Mouse (Mus musculus) granulocyte monocyte progenitor cell, adult 5-6 weeks (primary cell): ENCODE results near the gene Sult3a2. TPM values are rescaled to one million over a fixed set of nuclear protein-coding genes. Genes with fewer than 3 reads are reported as not detected.
"Not testable (repeated sequence)": the region's sequence is repeated elsewhere in the genome, so short reads cannot be mapped to it uniquely, and the experiment has no call there.

Source experiments
- ATAC-seq: replicated peaks from 2 replicates; pipeline ENCODE4 v1.8.0; 2016; ENCODE audit warnings: mild to moderate bottlenecking, moderate TSS enrichment, inconsistent platforms; ENCODE audit not compliant: poor library complexity, severe bottlenecking
- total RNA-seq, 2 experiments: library from RNA; stranded (forward) in 1 of 2; stranded (reverse) in 1 of 2; fragments of 200-712, 200-1000 nt in 1 of 2; fragments of >200 nt in 1 of 2; fragmentation: Nextera tagmentation in 1 of 2; gene quantifications; 2 replicates each; pipeline ENCODE4 v1.2.3; 2014 to 2017

Gene Sult3a2
- total RNA-seq (2014; fragmentation: Nextera tagmentation) = not detected in 2 replicates
- not detected in 2 replicates for total RNA-seq (2017)

DNA sequence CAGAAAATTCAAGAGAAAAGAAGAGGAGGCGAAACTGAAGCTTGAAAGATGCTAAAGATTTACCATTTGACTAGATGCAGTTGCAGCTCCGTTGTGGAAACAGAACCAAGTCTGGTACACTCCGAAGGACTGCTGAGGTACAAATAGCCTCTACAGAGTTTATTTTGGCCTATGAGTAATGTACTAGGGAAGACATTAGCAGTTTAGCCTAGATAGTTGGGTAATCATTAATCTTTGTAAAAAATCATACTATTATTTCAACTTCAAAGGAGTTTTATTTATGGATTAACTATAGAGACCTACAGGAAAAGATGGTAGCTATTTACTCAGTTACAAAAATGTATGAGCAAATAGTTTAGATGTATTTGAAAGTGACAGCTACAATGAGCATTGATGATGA, at the start of gene Sult3a2:
Sult3a2 (minus strand) TSS at position 101 of the 400 bp plus-strand sequence.
- no peak for ATAC-seq

DNA sequence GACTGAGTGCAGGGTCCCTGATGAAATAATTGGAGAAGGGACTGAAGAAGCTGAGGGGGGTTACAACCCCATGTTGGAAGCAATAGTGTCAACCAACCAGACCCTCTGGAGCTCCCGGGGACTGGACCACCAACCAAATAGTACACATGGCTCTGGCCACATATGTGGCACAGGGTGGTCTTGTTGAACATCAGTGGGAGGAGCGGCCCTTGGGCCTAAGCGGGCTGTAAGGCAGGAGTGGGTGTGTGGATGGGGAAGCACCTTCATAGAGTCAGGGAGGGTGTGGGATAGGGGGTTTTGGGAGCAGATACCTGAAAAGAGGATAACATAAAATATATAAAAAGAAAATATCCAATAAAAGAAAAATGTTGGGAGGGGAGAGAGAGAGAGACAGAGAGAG, 34.4 kb upstream of the Sult3a2 start:
- ATAC-seq = no peak

GRCm38 (mm10) chr10:33816923-33817322, 30.4 kb upstream of the Sult3a2 start:
- ATAC-seq = no peak

DNA sequence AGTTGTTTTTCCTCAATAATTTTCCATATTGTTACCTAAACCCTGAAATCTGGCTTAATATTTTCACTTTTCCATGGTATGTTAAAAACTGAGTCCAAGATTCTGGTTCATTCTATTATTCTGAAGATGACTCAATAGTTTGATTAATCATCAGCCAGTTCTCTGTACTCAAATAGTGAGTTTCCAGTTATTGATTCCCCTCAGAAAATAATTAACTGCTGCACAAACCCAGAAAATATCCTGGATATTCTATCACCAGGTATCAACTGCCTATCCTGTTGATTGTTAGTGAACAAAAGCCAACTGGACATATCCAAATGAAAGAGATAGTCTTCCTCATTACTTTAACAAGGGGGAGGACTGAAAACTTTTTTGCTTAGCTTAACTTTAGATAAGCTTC, 27.8 kb upstream of the Sult3a2 start:
- ATAC-seq = no peak

DNA sequence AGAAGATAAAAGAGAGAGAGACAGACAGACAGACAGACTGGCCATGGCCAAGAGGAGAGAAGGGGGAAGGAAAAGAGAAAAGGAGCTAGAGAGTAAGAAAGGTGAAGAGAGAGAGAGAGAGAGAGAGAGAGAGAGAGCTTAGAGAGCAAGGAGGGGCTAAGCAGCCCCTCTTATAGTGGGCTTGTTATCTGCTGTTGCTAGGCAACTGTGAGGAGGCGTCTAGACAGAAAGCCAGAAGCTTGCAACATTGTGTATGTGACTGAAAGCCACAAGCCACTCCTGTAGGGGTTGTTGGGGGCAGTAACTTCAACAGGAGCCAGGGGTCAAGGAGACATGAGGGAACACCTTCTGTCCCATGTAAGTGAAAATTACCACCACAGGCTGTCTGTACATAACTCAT, 25.3 kb upstream of the Sult3a2 start:
- no peak for ATAC-seq

DNA sequence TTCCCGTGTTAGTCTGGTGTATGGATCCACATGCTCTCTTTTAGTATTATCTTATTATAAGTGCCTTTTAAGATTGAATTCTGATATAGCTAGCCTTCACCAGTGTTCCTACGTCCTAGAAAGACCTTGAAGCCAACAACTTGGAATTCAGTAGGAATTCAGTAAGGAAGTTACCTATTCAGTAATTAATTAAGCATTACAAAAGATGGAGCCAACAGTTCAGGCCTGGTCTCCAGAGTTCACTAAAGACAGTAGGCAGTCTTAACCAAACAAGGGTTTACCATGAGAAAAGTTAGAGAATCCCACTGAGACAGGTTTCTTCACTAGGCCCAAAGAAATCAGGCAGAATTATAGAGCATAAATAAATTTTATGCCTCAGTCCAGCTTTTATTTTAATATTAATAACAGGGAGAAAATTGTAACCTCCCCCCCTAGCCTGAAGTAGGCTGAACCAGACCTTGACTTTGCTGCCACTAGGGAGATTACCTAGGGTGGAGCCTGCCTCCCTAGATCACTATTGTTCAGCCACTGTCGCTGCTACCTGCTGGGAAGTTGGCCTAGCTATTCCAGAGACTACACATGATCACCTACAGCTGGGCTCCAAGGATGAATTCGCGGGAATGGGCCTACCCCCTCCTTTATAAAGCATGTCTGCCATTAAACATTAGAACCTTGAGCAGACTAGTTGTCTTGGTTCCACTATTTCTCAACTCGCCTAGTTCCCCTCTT, 10.9 kb upstream of the Sult3a2 start:
- not testable (repeated sequence) for ATAC-seq

DNA sequence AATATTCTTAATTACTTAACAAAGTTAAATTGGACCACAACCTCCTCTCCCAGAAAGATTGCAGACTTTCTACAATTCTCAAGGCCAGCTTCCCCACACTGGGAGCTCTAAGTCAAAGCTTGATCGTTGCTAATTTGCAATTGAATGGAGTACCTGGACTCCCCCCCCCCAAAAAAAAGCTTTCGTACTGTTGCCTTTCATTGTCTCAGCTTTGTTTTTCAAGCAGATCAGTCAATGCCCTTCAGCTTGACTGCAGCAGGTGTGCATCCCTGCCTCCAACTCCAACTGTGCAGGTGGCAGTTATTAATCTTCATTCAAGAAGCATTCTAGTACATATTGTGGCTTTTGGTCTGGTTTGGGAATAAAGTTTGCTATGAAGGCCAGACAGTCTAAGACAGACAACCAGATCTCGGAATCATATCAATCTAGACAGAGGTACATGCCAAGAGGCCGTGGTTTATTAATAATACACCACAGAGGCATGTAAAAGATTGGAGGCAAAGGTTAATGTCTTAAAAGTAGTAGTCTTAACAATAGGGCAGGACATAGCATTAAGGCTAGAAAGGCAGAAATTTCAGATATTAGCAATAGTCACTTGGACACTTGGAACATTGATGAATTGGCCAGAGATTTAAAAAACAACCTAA, 9.9 kb upstream of the Sult3a2 start:
- ATAC-seq = not testable (repeated sequence)

DNA sequence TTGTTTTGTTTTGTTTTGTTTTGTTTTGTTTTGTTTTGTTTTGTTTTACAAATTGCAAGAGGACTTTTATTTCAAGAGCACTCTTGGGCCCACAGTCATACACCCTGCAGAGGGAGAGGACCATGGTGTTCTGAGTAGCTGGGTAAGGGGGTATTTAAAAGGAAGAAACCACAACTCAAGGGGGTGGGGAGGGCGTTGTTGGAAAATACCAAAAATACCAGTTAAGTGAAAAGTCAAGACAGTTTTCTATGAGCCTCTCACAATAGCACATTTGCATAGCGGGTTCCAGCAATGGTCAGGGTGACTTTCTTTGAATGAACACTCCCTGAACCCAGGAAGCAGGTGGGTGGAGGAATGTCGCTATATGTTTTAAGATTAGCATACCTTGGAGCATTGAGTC, 5.7 kb upstream of the Sult3a2 start:
- ATAC-seq = not testable (repeated sequence)

DNA sequence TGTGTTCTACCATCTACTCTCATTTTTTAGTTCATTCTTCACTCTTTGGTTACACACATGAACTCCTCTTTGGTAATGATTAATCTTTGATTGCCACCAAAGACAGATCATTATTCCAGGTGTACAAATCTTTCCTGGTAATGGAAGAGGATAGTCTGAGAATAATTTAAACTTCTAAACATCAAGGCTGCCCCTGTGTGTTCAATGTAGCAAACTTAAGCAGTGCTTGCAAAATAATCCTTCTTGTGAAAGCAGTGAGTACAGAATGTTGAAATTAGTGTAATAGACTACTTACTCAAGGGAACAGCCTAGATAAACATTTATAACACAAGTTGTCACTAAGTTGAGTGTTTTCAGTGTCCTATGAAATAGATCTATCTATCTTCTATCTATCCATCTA, 1.0 kb upstream of the Sult3a2 start:
- ATAC-seq = no peak

- not testable (repeated sequence) for ATAC-seq
These were observed 51.3 kb downstream of the Sult3a2 start for GRCm38 (mm10) chr10:33735251-33735650.

DNA sequence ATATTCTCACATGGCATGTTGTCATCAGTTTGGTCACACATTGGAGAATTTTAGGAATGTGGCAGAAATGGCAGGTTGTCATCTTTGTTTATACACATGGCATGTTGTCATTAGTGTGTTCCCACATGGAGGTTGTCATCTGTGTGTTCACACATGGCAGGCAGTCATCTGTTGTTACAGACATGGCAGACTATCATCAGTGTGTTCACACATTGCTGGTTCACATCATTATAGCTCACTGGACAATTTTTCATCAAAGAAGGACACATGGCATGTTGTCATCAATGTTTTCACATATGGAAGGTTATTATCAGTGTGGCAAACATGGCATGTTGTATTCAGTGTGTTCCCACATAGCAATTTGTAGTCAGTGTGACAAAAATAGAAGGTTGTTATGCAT, 53.3 kb downstream of the Sult3a2 start:
- ATAC-seq = no peak

DNA sequence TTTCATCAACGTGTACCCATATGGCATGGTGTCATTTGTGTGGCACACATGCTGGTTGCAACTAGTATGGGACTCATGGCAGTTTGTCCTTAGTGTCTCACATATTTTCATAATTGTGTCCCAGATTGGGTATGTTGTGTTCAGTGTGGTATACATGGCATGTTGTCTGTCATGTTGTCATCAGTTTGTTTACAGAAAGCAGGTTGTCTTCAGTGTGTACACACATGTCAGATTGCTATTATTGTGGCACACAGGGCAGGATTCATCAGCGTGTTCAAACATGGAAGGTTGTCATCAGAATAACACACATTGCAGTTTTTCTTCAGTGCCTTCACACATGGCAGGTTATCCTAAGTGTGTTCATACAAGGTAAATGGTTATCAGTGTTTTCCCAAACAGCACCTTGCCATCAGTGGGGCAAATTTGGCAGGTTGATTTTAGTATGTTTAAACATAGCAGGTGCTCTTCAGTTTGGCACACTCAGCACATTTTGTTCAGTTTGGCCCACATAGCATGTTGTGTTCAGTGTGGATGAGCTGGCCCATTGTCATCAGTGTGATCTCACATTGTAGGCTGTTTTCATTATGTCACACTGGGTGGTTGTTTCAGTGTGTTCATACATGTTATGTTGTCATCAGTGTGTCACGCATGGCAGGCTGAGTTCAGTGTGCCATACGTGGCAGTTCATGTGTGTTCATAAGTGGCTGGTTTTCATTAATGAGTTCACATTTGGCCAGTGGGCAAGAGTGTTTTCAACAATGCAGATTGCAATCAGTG, 53.9 kb downstream of the Sult3a2 start:
- ATAC-seq = no peak

DNA sequence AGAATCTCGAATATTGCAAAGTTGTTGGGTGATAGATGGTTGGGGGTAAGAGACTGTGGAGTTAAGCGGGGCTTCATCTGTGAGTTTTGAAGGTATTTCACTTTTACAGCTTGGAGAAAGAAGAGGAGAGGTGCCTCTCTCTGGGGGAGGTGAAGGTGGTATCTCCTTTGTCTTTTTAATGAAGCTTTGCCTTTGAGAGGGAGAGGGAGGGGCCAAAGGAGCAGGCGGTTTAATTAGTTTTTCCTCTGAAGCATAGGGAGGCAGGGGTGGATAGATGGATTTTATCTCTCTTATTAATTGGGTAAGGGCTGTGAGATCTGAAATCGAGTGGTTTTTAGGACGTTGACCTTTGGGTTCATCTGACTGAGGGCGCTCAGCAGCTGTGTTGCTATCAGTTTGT, 62.7 kb downstream of the Sult3a2 start:
- no peak for ATAC-seq

GRCm38 (mm10) chr10:33721827-33722438, 64.6 kb downstream of the Sult3a2 start:
- ATAC-seq = no peak

Other genes starting within 250 kb of the Sult3a2 start
- gene Clvs2, start 161.9 kb downstream of the Sult3a2 start, total RNA-seq (2014; fragmentation: Nextera tagmentation) = not detected in 2 replicates
- gene Clvs2, start 161.9 kb downstream of the Sult3a2 start, total RNA-seq (2017) = not detected in 2 replicates
- not detected in 2 replicates for gene Sult3a1, start 71.0 kb upstream of the Sult3a2 start, total RNA-seq (2014; fragmentation: Nextera tagmentation)
- gene Sult3a1, start 71.0 kb upstream of the Sult3a2 start, total RNA-seq (2017) = not detected in 2 replicates
- gene Rsph4a, start 118.4 kb upstream of the Sult3a2 start, total RNA-seq (2014; fragmentation: Nextera tagmentation) = not detected in 2 replicates
- gene Rsph4a, start 118.4 kb upstream of the Sult3a2 start, total RNA-seq (2017) = not detected in 2 replicates
- gene Zup1, start 164.6 kb upstream of the Sult3a2 start, total RNA-seq (2014; fragmentation: Nextera tagmentation) = 32.8 and 33.3 TPM in 2 replicates
- gene Zup1, start 164.6 kb upstream of the Sult3a2 start, total RNA-seq (2017) = 31.3 and 42.5 TPM in 2 replicates
- gene Rwdd1, start 232.9 kb upstream of the Sult3a2 start, total RNA-seq (2014; fragmentation: Nextera tagmentation) = 129 and 177 TPM in 2 replicates
- gene Rwdd1, start 232.9 kb upstream of the Sult3a2 start, total RNA-seq (2017) = 165 and 205 TPM in 2 replicates